Mouse (Mus musculus): ENCODE measurements at regions not wholly inside any gene's neighbourhood (a gene's known extent, or its start where the extent isn't known, plus 50 kb on each side); places are given as distances from the start of the nearest gene placed in this dataset. TPM values are rescaled to one million over a fixed set of nuclear protein-coding genes. Genes with fewer than 3 reads are reported as not detected.
A peak's percentile ranks its signal among the peaks of the same experiment; 100 is the strongest.
"Not testable (repeated sequence)": the region's sequence is repeated elsewhere in the genome, so short reads cannot be mapped to it uniquely, and the experiment has no call there.

GRCm38 (mm10) chrX:93070290-93070611 is 216.0 kb upstream of the Arx start:
- H3K4me3 ChIP-seq (replicated peaks): no peak overlapping the region
- H3K9ac ChIP-seq (replicated peaks): no peak overlapping the region
- H3K9me3 ChIP-seq (replicated peaks): no peaks in the 10 kb centered on the region
- 44% methylated on average over 5 of the region's 5 CpGs for WGBS
- H3K27me3 ChIP-seq (replicated peaks): no peaks in the 10 kb centered on the region
- no peaks in the 10 kb centered on the region for H3K4me1 ChIP-seq
- H3K27ac ChIP-seq (replicated peaks): no peak overlapping the region
- ATAC-seq (ENCODE audit: low FRiP score): peak; percentile 24; the same call in 1 of the 2 replicates
- peak overlapping the region; percentile 45 for H3K4me2 ChIP-seq
- H3K36me3 ChIP-seq: no peaks in the 10 kb centered on the region

DNA sequence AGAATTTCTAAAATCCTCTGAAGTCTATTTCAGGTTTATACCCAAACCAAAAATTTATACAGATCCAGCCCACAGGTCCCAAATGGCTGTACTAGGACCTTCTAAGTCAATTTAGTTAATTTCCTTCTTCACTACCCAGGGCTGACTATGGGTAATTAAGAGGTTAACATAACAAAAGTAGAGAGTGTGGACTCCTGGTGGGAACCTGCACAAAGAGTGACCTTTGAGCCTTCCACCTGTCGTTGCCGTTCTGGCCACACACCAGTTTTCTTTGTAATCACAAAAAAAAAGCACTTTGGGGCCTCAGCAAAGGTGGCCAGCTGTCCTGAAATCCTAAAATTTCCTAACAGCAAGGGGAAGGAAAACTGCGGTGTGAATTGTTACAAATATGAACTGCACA is 197.3 kb upstream of the Arx start:
- Histone ChIP-seq H3K9me3 (replicated peaks) (no peaks in the 10 kb centered on the region), H3K36me3 (no peaks in the 10 kb centered on the region), H3K4me1 (no peaks in the 10 kb centered on the region), H3K4me3 (replicated peaks) (no peak overlapping the region), H3K27ac (replicated peaks) (no peak overlapping the region), H3K9ac (replicated peaks) (no peak overlapping the region), H3K27me3 (replicated peaks) (no peaks in the 10 kb centered on the region), H3K4me2 (no peak overlapping the region)
- ATAC-seq (ENCODE audit: low FRiP score): no peak
- 32% methylated on average over 3 of the region's 3 CpGs for WGBS

- H3K9ac ChIP-seq (replicated peaks): no peak overlapping the region
- no peaks in the 10 kb centered on the region for H3K27me3 ChIP-seq (replicated peaks)
- H3K4me1 ChIP-seq: no peaks in the 10 kb centered on the region
- 29% methylated on average over 2 of the region's 2 CpGs for WGBS
- H3K4me2 ChIP-seq: no peak overlapping the region
- H3K9me3 ChIP-seq (replicated peaks): no peaks in the 10 kb centered on the region
- no peak overlapping the region for H3K4me3 ChIP-seq (replicated peaks)
- no peak for ATAC-seq (ENCODE audit: low FRiP score)
- H3K36me3 ChIP-seq: no peaks in the 10 kb centered on the region
- no peak overlapping the region for H3K27ac ChIP-seq (replicated peaks)
Observed at GRCm38 (mm10) chrX:93097551-93097950, 188.7 kb upstream of the Arx start.

DNA sequence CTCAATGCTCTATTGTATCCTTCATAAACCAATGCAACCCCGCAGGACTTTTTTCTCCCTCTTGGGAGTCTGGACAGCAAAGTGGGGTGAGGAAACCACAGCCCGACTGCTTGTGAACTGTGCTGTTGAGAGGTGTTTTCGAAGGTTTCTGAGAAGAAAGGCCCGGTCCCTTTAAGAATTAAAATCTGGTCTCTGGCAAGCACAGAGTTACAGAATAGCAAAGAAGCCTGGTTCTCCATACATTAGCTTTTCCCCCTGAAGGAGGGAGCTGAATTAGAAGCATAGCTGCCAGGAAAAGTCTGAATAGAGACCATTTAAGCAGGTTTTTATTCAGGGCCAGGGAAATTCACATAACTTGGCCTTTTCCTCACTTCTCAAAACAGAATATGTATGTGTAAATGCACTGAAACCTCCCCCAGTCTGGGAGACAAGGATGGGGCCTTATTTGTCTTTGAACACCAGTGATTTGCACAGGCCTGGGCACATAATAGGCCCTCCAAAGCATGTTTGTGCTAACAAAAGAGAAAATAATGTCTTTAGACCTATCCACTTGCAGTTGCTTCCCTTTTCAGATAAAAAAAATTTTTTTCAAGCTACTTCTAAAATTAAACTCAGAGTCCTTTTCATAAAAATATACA is 178.2 kb upstream of the Arx start:
- Histone ChIP-seq H3K4me2 (no peak overlapping the region), H3K9me3 (replicated peaks) (no peaks in the 10 kb centered on the region), H3K36me3 (no peaks in the 10 kb centered on the region), H3K4me1 (no peaks in the 10 kb centered on the region), H3K27me3 (replicated peaks) (no peaks in the 10 kb centered on the region), H3K9ac (replicated peaks) (no peak overlapping the region), H3K4me3 (replicated peaks) (no peak overlapping the region), H3K27ac (replicated peaks) (no peak overlapping the region)
- WGBS: 73% methylated on average over 4 of the region's 4 CpGs
- no peak for ATAC-seq (ENCODE audit: low FRiP score)

DNA sequence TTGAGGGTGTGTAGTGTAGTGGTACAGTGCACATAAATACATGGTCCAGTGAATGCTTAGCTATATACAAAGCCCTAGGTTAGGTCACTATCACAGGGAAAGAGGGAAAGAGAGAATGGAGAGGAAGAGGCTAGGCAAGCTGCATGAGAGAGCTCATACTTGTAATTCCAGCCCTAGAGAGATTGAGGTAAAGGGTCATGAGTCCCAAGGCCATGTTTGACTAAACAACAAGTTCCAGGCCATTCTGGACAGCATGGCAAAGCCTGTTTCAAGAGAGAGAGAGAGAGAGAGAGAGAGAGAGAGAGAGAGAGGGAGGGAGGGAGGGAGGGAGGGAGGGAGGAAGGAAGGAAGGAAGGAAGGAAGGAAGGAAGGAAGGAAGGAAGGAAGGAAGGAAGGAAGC is 131.9 kb upstream of the Arx start:
- not testable (repeated sequence) for H3K27me3 ChIP-seq (replicated peaks); H3K4me3 ChIP-seq (replicated peaks); H3K4me2 ChIP-seq; H3K4me1 ChIP-seq; H3K9me3 ChIP-seq (replicated peaks); H3K9ac ChIP-seq (replicated peaks); ATAC-seq (ENCODE audit: low FRiP score); H3K36me3 ChIP-seq; H3K27ac ChIP-seq (replicated peaks)

GRCm38 (mm10) chrX:93159105-93159504 is 127.1 kb upstream of the Arx start:
- Histone ChIP-seq H3K4me2 (no peak overlapping the region), H3K27me3 (replicated peaks) (no peaks in the 10 kb centered on the region), H3K9ac (replicated peaks) (no peak overlapping the region), H3K36me3 (no peaks in the 10 kb centered on the region), H3K4me1 (no peaks in the 10 kb centered on the region), H3K27ac (replicated peaks) (no peak overlapping the region), H3K4me3 (replicated peaks) (no peak overlapping the region), H3K9me3 (replicated peaks) (no peaks in the 10 kb centered on the region)
- ATAC-seq (ENCODE audit: low FRiP score): no peak

- Histone ChIP-seq H3K4me1 (no peaks in the 10 kb centered on the region), H3K4me3 (replicated peaks) (no peak overlapping the region), H3K27me3 (replicated peaks) (no peaks in the 10 kb centered on the region), H3K4me2 (no peak overlapping the region), H3K36me3 (no peaks in the 10 kb centered on the region), H3K9ac (replicated peaks) (no peak overlapping the region), H3K27ac (replicated peaks) (no peak overlapping the region), H3K9me3 (replicated peaks) (no peaks in the 10 kb centered on the region)
- WGBS: 63% methylated on average over 1 of the region's 1 CpGs
- ATAC-seq (ENCODE audit: low FRiP score): no peak
Observed at GRCm38 (mm10) chrX:93160956-93161355, 125.3 kb upstream of the Arx start.

Small RNAs in the stretch of these regions (microRNA-seq; reads per million reads assigned to microRNA genes)
- gene Gm24973: not detected
